Mouse (Mus musculus) layer of hippocampus, adult 8-10 months (tissue): ENCODE results near the gene Ipcef1. TPM values are rescaled to one million over a fixed set of nuclear protein-coding genes. Genes with fewer than 3 reads are reported as not detected.

Experiments
- DNase-seq, 2 experiments: peaks; one replicate each; pipeline ENCODE4 v3.0.0; 2022; ENCODE audit warnings: low spot score in 2 of 2
- total RNA-seq, 4 experiments: library from RNA; stranded (reverse); gene quantifications; 2 replicates each; pipeline ENCODE4 v1.2.4; 2022

The Ipcef1 gene
- total RNA-seq = 10 to 100 TPM; 16.0 to 26.8 (median 22.0) TPM

- DNase-seq = no peak
Measured at GRCm38 (mm10) chr10:7052315-7053017, at the start of gene Ipcef1. TSS of gene Ipcef1 (minus strand) at chr10:7052478.

DNA sequence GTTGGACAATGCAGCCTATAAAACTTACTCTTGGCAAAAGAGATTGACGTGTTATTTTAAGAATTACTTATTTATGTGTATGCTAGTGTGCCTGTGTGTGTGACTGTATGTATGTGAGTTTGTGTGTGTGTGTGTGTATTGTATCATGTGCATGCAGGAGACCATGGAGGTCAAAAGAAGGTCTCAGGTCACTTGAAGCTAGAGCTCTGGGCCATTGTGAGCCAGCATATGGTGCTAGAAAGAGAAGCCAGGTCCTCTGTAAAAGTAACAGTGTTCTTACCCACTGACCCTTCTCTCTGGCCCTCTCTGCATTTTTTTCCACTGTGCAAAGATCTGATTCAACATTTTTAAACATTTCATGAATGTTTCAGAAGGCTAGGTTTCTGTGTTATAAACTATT is 25.7 kb upstream of the Ipcef1 start:
- no peak for DNase-seq

DNA sequence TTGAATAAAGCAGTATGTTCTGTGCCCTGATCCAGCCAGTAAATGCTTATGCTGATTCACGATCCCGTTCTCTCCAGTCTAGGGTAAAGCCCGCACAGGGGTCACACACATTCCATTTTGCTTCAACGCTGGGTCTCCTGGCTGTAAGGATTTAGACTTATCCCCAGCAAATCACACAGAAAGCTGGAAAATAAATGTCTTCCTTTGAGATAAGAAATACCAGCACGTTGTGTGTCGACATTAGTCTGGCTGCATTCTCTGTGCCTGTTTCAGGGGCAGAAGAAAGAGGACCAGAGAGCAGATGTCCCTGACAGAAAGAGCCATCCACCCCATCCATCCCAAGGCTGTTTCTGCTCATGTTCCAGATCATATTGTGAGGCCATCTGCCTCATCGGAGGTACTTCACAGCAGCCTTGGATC is 25.1 kb upstream of the Ipcef1 start:
- peak in 1 of 2 experiments; percentile 32 for DNase-seq

DNA sequence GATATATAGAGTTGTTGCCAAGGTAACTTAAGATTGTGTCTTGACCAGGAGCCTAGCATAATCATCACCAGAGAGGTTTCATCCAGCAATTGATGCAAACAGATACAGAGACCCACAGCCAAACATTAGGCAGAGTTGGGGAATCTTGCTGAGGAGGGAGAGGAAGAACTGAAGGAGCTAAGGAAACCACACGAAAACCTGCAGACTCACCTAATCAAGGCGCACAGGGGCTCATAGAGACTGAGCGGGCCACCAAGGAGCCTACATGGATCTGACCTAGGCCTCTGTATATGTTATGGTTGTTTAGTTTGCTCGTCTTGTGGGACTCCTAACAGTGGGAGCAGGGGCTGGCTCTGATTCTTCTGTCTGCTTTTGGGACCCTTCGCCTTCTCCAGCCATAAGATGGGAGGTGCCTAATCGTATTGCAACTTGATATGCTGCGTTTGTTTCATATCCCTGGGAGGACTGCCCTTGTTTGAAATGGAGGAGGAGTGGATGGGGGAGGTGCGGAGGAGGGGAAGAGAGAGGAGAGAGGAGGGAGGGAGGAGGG is 24.5 kb upstream of the Ipcef1 start:
- no peak for DNase-seq

DNA sequence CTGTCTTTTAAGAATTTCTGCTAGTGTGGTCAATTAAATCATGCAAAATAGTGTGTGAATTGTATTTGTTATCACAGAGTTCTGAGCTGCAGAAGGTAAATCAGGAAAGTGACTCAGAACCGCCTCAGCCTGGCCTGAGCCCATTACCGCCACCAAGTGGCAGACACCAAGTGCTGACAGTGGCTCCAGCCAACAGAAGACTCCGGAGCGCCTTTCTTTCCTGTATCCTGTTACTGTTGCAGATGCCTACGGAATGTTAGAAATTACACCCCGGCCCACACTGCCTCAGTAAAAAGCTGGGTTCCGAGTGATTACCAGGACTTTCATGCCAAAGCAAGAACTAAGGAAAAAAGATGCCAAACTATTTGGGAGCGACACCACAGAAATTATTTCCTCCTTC is 23.9 kb upstream of the Ipcef1 start:
- peak; percentile 70 to 84 for DNase-seq

DNA sequence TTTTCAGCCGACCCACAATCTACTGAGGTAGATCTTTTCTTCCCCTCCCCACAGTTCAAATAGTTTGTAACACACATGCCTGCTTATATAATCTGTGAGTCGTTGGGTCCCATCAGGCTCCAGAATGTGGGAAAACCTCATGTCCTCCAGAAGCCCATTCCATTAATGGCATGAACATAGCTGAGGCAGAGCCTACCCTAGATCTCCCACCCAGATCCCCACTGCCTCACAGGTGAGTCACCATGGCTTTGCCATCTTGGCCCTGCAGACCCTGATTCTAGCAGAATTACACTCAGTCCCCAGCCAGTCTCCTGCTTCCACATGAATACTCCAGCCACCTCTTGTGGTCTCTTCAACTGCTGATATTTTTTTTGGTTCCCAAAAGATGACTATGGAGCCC is 23.4 kb upstream of the Ipcef1 start:
- DNase-seq = no peak

GRCm38 (mm10) chr10:7074231-7074630 is 22.0 kb upstream of the Ipcef1 start:
- DNase-seq = no peak

GRCm38 (mm10) chr10:7070924-7071323 is 18.6 kb upstream of the Ipcef1 start:
- no peak for DNase-seq

GRCm38 (mm10) chr10:7070100-7070835 is 18.0 kb upstream of the Ipcef1 start:
- DNase-seq = no peak

DNA sequence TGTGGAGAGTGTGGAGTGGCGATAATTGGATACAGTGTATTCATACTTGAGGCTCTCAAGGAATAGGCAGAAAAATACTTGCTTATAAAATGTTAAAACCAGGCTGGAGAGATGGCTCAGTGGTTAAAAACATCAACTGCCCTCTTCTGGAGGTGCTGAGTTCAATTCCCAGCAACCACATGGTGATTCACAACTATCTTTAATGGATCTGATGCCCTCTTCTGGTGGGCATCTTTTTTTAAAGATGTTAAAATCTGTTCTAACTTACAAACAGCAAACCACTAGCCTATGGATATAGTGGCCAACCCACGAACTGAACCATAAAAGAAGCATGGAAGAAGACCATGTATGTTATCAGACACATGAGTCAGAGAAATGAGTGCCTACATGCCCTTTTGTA is 16.8 kb upstream of the Ipcef1 start:
- no peak for DNase-seq

GRCm38 (mm10) chr10:7068608-7069007 is 16.3 kb upstream of the Ipcef1 start:
- DNase-seq = no peak

DNA sequence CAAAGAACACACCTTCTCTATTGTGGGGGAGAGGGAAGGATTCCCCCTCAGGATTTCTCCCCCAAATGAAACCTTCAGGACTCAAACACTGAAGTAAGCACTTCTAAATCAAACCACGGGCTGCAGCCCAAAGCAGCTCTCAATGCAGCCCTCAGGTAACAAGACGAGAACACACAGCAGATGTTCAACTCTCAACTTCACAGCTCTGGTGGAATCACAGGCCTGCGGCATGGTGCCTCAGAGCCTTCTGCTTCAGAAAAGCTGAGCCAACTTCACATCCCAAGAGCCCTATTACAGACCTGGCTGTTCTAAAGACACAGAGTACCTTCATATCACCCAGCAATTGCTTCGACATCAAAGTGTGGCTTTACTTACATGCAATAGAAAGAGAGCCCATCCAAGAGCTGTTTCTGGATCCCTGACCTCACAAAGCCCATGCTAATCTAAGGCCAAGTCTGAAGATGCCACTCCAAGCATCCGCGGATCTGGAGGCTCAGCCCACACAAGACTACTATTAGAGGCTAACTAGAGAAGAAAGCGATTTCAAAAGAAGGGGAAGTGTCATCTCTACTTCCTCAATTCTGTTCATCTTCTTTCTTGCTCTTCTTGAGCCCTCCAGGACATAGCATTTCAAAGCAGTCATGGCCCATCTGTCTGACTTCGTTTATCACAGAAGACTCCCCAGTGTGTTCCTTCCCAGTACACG is 11.6 kb upstream of the Ipcef1 start:
- no peak for DNase-seq

- no peak for DNase-seq
Measured at GRCm38 (mm10) chr10:7062993-7063392, 10.7 kb upstream of the Ipcef1 start.

DNA sequence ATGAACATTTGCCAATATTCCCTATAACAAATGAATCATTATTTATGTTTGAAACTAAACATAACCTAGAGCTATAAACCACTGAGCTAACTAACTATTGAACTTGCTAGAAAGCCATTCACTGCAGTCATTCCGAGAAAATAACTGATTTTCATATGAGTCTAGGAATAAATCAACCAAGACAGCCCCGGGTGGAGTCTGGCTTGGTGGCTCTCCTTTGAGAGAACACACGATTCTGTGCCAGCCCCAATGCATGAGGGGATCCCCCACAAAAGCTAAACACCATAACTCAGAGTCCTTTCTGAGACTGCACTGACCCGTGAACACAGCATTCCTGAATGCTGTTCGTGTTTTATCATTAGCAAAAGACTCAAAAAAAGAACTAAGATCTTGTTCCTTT is 8.0 kb upstream of the Ipcef1 start:
- DNase-seq = no peak

DNA sequence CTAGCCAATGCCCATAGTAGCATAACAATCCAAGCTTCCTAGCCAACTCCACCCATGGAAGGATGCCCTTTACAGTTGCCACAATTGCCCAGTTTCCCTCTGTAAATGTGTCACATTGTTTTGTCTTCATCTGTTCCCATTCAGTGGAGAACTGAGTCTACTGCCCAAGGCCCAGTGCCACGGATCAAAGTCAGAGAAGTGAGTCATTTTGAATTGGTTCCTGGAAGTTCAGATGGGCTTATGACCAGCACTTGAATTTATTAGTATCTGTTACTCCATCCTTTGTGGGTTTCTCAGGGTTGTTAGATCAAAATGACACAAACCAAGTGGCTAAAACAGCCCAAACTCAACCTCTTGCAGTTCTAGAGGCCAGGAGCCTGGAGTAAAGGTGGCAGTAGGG is 5.3 kb upstream of the Ipcef1 start:
- DNase-seq = no peak

GRCm38 (mm10) chr10:7054560-7055205 is 2.4 kb upstream of the Ipcef1 start:
- DNase-seq = no peak

- DNase-seq = no peak
Measured at GRCm38 (mm10) chr10:7049901-7050300, 2.4 kb downstream of the Ipcef1 start.

- DNase-seq = no peak
Measured at GRCm38 (mm10) chr10:7047919-7048291, 4.4 kb downstream of the Ipcef1 start.

DNA sequence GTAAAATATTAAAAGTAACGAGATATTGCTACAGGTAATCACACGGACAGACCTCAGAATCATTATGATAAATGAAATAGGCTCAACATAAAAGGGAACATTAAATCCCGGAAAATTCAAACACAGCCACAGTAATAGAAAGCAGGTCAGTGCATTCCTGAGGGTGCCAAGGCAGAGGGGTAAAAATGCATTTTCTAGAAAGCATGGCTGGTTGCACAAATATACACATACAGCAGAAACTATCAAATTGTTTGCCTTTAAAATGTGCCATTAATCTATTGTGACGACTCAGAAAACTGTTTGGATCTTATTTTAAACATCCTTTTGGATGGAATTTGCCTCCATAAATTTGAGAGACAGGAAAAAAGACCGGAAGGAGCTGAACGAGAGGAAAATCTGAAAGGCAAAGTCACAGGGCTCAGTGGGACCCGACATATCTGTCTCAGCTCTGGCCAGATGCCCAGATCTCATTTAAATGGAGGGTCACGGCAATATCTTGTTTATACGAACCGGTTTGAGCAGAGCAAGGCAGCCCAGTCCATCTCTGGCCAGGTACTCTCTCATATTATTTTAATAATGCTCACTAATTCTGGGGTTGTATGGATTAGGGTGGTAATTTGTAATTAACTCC is 4.9 kb downstream of the Ipcef1 start:
- no peak for DNase-seq

DNA sequence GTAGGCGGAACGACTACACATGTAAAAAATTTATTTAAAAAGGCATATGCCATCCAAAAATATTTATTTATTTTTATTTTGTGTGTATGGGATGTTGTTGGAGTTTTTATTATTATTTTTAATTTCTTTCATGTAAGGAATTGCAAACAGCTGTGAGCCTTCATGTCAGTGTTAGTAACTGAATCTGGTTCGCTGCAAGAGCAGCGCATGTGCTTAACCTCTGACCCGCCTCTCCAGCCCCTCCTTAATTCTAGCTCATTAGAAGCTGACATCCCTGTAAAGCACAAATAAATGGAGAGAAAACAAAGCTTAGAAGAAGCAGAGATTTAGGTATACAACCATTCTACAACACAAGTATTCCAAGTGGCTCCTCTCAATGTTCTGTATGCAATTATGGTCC is 8.4 kb downstream of the Ipcef1 start:
- no peak for DNase-seq

- no peak for DNase-seq
Measured at GRCm38 (mm10) chr10:7041032-7041431, 11.2 kb downstream of the Ipcef1 start.
